Mouse (Mus musculus) stomach, embryonic 14.5 days (tissue): ENCODE results near the gene Sik2. TPM values are rescaled to one million over a fixed set of nuclear protein-coding genes. Genes with fewer than 3 reads are reported as not detected.
A peak's percentile ranks its signal among the peaks of the same experiment; 100 is the strongest.

ENCODE experiments used
- ATAC-seq: fragments of 200-750 bp; cut with Nextera tagmentation; 2 replicates; pipeline ENCODE4 v1.8.0; 2017; ENCODE audit warnings: low read depth, moderate TSS enrichment; ENCODE audit not compliant: insufficient number of reproducible peaks, insufficient read depth, low FRiP score
- H3K27ac ChIP-seq: fragments of 300-500 bp; sonication (generic); 2 replicates; pipeline ENCODE4 v1.5.1; 2014; ENCODE audit warnings: mild to moderate bottlenecking, low read length, moderate library complexity, mixed read lengths
- H3K27me3 ChIP-seq: fragments of 300-500 bp; sonication (generic); 2 replicates; pipeline ENCODE4 v1.6.1; 2014; ENCODE audit warnings: low read length, control low read depth, mixed read lengths; ENCODE audit not compliant: control insufficient read depth, insufficient read depth
- H3K36me3 ChIP-seq: fragments of 300-500 bp; sonication (generic); 2 replicates; pipeline ENCODE4 v1.6.1; 2014; ENCODE audit warnings: mild to moderate bottlenecking, control low read depth, low read length, moderate library complexity, mixed read lengths; ENCODE audit not compliant: control insufficient read depth, insufficient read depth
- H3K4me1 ChIP-seq: fragments of 300-500 bp; sonication (generic); 2 replicates; pipeline ENCODE4 v1.6.1; 2014; ENCODE audit warnings: low read length, control low read depth, mixed read lengths; ENCODE audit not compliant: control insufficient read depth, insufficient read depth
- H3K4me2 ChIP-seq: fragments of 300-500 bp; sonication (generic); replicated peaks from 2 replicates; pipeline ENCODE4 v1.6.1; 2014; ENCODE audit warnings: low read depth, low read length, control low read depth
- H3K4me3 ChIP-seq: fragments of 300-500 bp; sonication (generic); 2 replicates; pipeline ENCODE4 v1.5.1; 2014; ENCODE audit warnings: low read depth, low read length, control low read depth
- H3K9ac ChIP-seq: fragments of 300-500 bp; sonication (generic); replicated peaks from 2 replicates; pipeline ENCODE4 v1.6.1; 2014; ENCODE audit warnings: low read depth, mild to moderate bottlenecking, control low read depth, low read length, moderate library complexity, mixed read lengths
- H3K9me3 ChIP-seq: fragments of 300-500 bp; sonication (generic); 2 replicates; pipeline ENCODE4 v1.6.1; 2016; ENCODE audit warnings: low read depth, low read length, control low read depth; ENCODE audit not compliant: control insufficient read depth
- WGBS: fragments of 180-500 bp; shearing (Covaris S2); extraction: QIAGEN DNeasy Blood & Tissue Kit; methylation state at CpG from one replicate; pipeline ENCODE4 v1.1.7; 2014; 5-methylcytosine and 5-hydroxymethylcytosine counted together
- polyA plus RNA-seq: library from polyadenylated mRNA; unstranded; fragments of >200 nt; fragmentation: Nextera tagmentation; extraction: Ambion mirVana; gene quantifications from 2 replicates; pipeline ENCODE4 v1.2.1, GENCODE M21; 2014

Sik2 gene
- polyA plus RNA-seq, 1 experiment from 2014 or later: 24.2 TPM

GRCm38 (mm10) chr9:50852634-50853349 is 156.1 kb downstream of the Sik2 start:
- peaks cover 35% of the 10 kb centered on the region for H3K4me1 ChIP-seq
- no peaks in the 10 kb centered on the region for H3K9me3 ChIP-seq
- H3K36me3 ChIP-seq: no peaks in the 10 kb centered on the region
- H3K9ac ChIP-seq: no peak overlapping the region
- H3K4me2 ChIP-seq: no peak overlapping the region
- no peak overlapping the region for H3K4me3 ChIP-seq
- peak overlapping the region; percentile 21; the same call in 1 of the 2 replicates for H3K27ac ChIP-seq
- no peaks in the 10 kb centered on the region for H3K27me3 ChIP-seq
- WGBS: 65% methylated on average over 17 of the region's 17 CpGs
- ATAC-seq: no peak

GRCm38 (mm10) chr9:50850713-50851112 is 158.2 kb downstream of the Sik2 start:
- H3K4me2 ChIP-seq: peak overlapping the region; percentile 29; the same call in 1 of the 2 replicates
- ATAC-seq: no peak
- no peak overlapping the region for H3K4me3 ChIP-seq

GRCm38 (mm10) chr9:50850271-50850670 is 158.6 kb downstream of the Sik2 start:
- Histone ChIP-seq H3K9me3 (no peaks in the 10 kb centered on the region), H3K27ac (peak overlapping the region; percentile 71), H3K9ac (no peak overlapping the region), H3K4me1 (peaks cover 30% of the 10 kb centered on the region), H3K4me3 (no peak overlapping the region), H3K4me2 (peak overlapping the region; percentile 29), H3K36me3 (no peaks in the 10 kb centered on the region), H3K27me3 (no peaks in the 10 kb centered on the region)
- no peak for ATAC-seq
- WGBS: 20% methylated on average over 11 of the region's 11 CpGs

More at GRCm38 (mm10) chr9:50850713-50851112, 158.2 kb downstream of the Sik2 start:
- Histone ChIP-seq H3K9me3 (no peaks in the 10 kb centered on the region), H3K9ac (no peak overlapping the region), H3K27ac (peak overlapping the region; percentile 71; the same call in 1 of the 2 replicates), H3K36me3 (no peaks in the 10 kb centered on the region), H3K27me3 (no peaks in the 10 kb centered on the region), H3K4me1 (peaks cover 32% of the 10 kb centered on the region)
- 45% methylated on average over 8 of the region's 8 CpGs for WGBS

GRCm38 (mm10) chr9:50849755-50850154 is 159.1 kb downstream of the Sik2 start:
- Histone ChIP-seq H3K4me2 (peak overlapping the region; percentile 29), H3K4me1 (peaks cover 30% of the 10 kb centered on the region), H3K36me3 (no peaks in the 10 kb centered on the region), H3K27me3 (no peaks in the 10 kb centered on the region), H3K9ac (no peak overlapping the region), H3K4me3 (no peak overlapping the region), H3K27ac (peak overlapping the region; percentile 72; the same call in 1 of the 2 replicates), H3K9me3 (no peaks in the 10 kb centered on the region)
- 58% methylated on average over 9 of the region's 9 CpGs for WGBS
- ATAC-seq: peak; percentile 57; the same call in 1 of the 2 replicates

- peaks cover 30% of the 10 kb centered on the region for H3K4me1 ChIP-seq
- H3K27ac ChIP-seq: peak overlapping the region; percentile 72; the same call in 1 of the 2 replicates
- 22% methylated on average over 8 of the region's 8 CpGs for WGBS
- H3K27me3 ChIP-seq: no peaks in the 10 kb centered on the region
- no peaks in the 10 kb centered on the region for H3K9me3 ChIP-seq
- no peak overlapping the region for H3K9ac ChIP-seq
- H3K36me3 ChIP-seq: peaks cover 3% of the 10 kb centered on the region; the same call in 1 of the 2 replicates
- peak; percentile 79 for ATAC-seq
- H3K4me2 ChIP-seq: peak overlapping the region; percentile 29
- no peak overlapping the region for H3K4me3 ChIP-seq
Measured at GRCm38 (mm10) chr9:50849249-50849648, 159.6 kb downstream of the Sik2 start.

GRCm38 (mm10) chr9:50848821-50849220 is 160.1 kb downstream of the Sik2 start:
- Histone ChIP-seq H3K4me2 (no peak overlapping the region), H3K4me1 (peaks cover 30% of the 10 kb centered on the region), H3K9me3 (no peaks in the 10 kb centered on the region), H3K27me3 (no peaks in the 10 kb centered on the region), H3K36me3 (peaks cover 6% of the 10 kb centered on the region), H3K9ac (no peak overlapping the region), H3K4me3 (no peak overlapping the region), H3K27ac (no peak overlapping the region)
- 67% methylated on average over 5 of the region's 5 CpGs for WGBS
- no peak for ATAC-seq

GRCm38 (mm10) chr9:50847606-50848368 is 161.1 kb downstream of the Sik2 start:
- Histone ChIP-seq H3K27me3 (no peaks in the 10 kb centered on the region), H3K4me2 (no peak overlapping the region), H3K9me3 (no peaks in the 10 kb centered on the region), H3K36me3 (peaks cover 9% of the 10 kb centered on the region), H3K4me3 (no peak overlapping the region), H3K4me1 (peaks cover 29% of the 10 kb centered on the region), H3K27ac (no peak overlapping the region), H3K9ac (no peak overlapping the region)
- 52% methylated on average over 12 of the region's 12 CpGs for WGBS
- no peak for ATAC-seq

- Histone ChIP-seq H3K4me1 (peaks cover 25% of the 10 kb centered on the region), H3K4me2 (no peak overlapping the region), H3K9me3 (no peaks in the 10 kb centered on the region), H3K4me3 (no peak overlapping the region), H3K9ac (no peak overlapping the region), H3K27ac (no peak overlapping the region), H3K36me3 (peaks cover 11% of the 10 kb centered on the region), H3K27me3 (no peaks in the 10 kb centered on the region)
- ATAC-seq: no peak
- 70% methylated on average over 6 of the region's 6 CpGs for WGBS
Measured at GRCm38 (mm10) chr9:50847133-50847532, 161.7 kb downstream of the Sik2 start.
